Mouse (Mus musculus) CH12.LX (cell line): ENCODE data around the gene Olfm3.

Experiments
- CHD1 ChIP-seq: IDR thresholded peaks from 2 replicates; pipeline ENCODE4 v1.6.1; 2012; ENCODE audit warnings: low read depth, low read length, improper control_type of control experiment, inconsistent platforms
- CTCF ChIP-seq, 2 experiments: IDR thresholded peaks in 1 of 2; conservative IDR thresholded peaks in 1 of 2; 2 replicates each; pipeline ENCODE4 v1.5.1; 2011 to 2012; ENCODE audit warnings: low read depth in 2 of 2, low read length in 2 of 2, improper control_type of control experiment in 1 of 2, inconsistent platforms in 1 of 2, mild to moderate bottlenecking in 1 of 2, moderate library complexity in 1 of 2
- GABPA ChIP-seq: IDR thresholded peaks from 2 replicates; pipeline ENCODE4 v1.6.1; 2012; ENCODE audit warnings: low read depth, low read length, improper control_type of control experiment, inconsistent platforms; ENCODE audit not compliant: insufficient replicate concordance
- POLR2A ChIP-seq: IDR thresholded peaks from 2 replicates; pipeline ENCODE4 v1.6.1; 2011; ENCODE audit warnings: low read depth, mild to moderate bottlenecking, improper control_type of control experiment, low read length
- RCOR1 ChIP-seq: conservative IDR thresholded peaks from 2 replicates; pipeline ENCODE4 v1.6.1; 2012; ENCODE audit warnings: low read depth, mild to moderate bottlenecking, inconsistent platforms, low read length, improper control_type of control experiment
- TCF12 ChIP-seq: IDR thresholded peaks from 2 replicates; pipeline ENCODE4 v1.6.1; 2014; ENCODE audit warnings: low read depth, mild to moderate bottlenecking, inconsistent platforms, low read length, improper control_type of control experiment

DNA sequence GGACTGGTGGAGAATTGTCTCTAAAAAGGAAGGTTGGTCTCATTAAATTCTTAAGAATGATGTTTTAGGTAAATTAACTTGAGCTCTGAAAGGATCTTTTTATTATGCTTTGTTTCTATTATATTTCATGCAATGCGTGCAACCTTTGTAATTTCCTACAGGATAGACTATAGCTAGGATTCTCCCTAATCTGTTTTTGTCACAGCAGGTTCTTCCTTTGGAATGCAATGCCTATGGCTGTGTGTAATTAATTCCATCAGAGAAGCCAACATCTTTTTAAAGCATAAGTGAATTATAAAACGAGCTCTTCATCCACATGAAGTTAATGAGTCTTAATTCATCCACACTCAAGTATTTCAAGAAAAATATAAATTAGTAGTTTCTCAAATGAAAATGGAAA, 177.5 kb downstream of the Olfm3 start:
- TF ChIP-seq CTCF (conservative IDR thresholded peaks at IDR 0.05 in 1 of 2, IDR thresholded peaks at IDR 0.05 in 1 of 2; ENCODE audit: low read depth in 2 of 2, low read length in 2 of 2) = no peak
- no peak for TF ChIP-seq TCF12
- no peak for TF ChIP-seq CHD1
- no peak for TF ChIP-seq POLR2A
- TF ChIP-seq RCOR1 = no peak
- no peak for TF ChIP-seq GABPA
